Mouse (Mus musculus) liver, embryonic 13.5 days (tissue): ENCODE measurements around the gene Rgcc. TPM values are rescaled to one million over a fixed set of nuclear protein-coding genes. Genes with fewer than 3 reads are reported as not detected.

Experiments
- ATAC-seq: fragments of 200-750 bp; cut with Nextera tagmentation; 2 replicates; pipeline ENCODE4 v1.8.0; 2017; ENCODE audit warnings: low read depth, mild to moderate bottlenecking, moderate number of reproducible peaks, moderate library complexity
- DNase-seq: peaks from one replicate; pipeline ENCODE4 v3.0.0; 2022
- H3K27ac ChIP-seq: fragments of 300-500 bp; sonication (generic); 2 replicates; pipeline ENCODE4 v1.5.1; 2015; ENCODE audit warnings: moderate library complexity, mild to moderate bottlenecking, inconsistent platforms
- H3K27me3 ChIP-seq: fragments of 300-500 bp; sonication (generic); 2 replicates; pipeline ENCODE4 v1.6.1; 2015; ENCODE audit warnings: mild to moderate bottlenecking, inconsistent platforms
- H3K36me3 ChIP-seq: fragments of 300-500 bp; sonication (generic); 2 replicates; pipeline ENCODE4 v1.6.1; 2015; ENCODE audit warnings: mild to moderate bottlenecking, inconsistent platforms
- H3K4me1 ChIP-seq: fragments of 300-500 bp; sonication (generic); replicated peaks from 2 replicates; pipeline ENCODE4 v1.6.1; 2015; ENCODE audit warnings: inconsistent platforms
- H3K4me2 ChIP-seq: fragments of 300-500 bp; sonication (generic); 2 replicates; pipeline ENCODE4 v1.6.1; 2015; ENCODE audit warnings: inconsistent platforms, mild to moderate bottlenecking, moderate library complexity
- H3K4me3 ChIP-seq: fragments of 300-500 bp; sonication (generic); replicated peaks from 2 replicates; pipeline ENCODE4 v1.5.1; 2015; ENCODE audit warnings: mild to moderate bottlenecking, inconsistent platforms
- H3K9ac ChIP-seq: fragments of 300-500 bp; sonication (generic); 2 replicates; pipeline ENCODE4 v1.6.1; 2015; ENCODE audit warnings: mild to moderate bottlenecking, inconsistent platforms
- H3K9me3 ChIP-seq: fragments of 300-500 bp; sonication (generic); replicated peaks from 2 replicates; pipeline ENCODE4 v1.6.1; 2016; ENCODE audit warnings: inconsistent platforms
- WGBS: fragments of 180-500 bp; shearing (Covaris S2); methylation state at CpG from one replicate; pipeline ENCODE4 v1.1.7; 2015; ENCODE audit not compliant: insufficient replicate concordance; 5-methylcytosine and 5-hydroxymethylcytosine counted together
- polyA plus RNA-seq: library from polyadenylated mRNA; unstranded; fragments of >200 nt; fragmentation: Nextera tagmentation; extraction: Ambion mirVana; gene quantifications from 2 replicates; pipeline ENCODE4 v1.2.1, GENCODE M21; 2015

The Rgcc gene
- polyA plus RNA-seq, 1 experiment from 2014 or later = 322 TPM

DNA sequence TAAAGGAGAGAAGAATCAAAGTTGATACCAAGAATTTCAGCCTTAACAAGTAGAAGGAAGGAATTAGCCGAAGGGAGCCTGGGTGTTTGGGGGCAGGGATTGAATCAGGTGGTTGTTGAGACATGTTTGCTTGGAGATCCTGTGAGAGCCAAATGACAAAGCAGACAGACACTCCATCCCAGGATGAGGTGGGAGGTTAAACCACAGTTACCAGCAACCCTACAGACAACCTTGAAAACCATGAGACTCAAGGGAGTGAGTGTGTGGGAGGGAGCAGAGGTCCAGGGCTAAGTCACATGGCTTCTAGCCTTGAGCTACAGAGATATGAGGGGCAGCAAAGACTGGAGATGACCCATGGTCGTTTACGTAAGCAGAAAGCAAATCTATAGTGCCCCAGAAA is 38.1 kb downstream of the Rgcc start:
- Histone ChIP-seq H3K9me3 (no peaks in the 10 kb centered on the region), H3K4me3 (no peak overlapping the region), H3K27ac (no peak overlapping the region), H3K27me3 (0 out of 2 replicates have a peak, but pooled peaks cover 3% of the 10 kb centered on the region), H3K36me3 (no peaks in the 10 kb centered on the region), H3K4me2 (no peak overlapping the region), H3K9ac (no peak overlapping the region), H3K4me1 (no peaks in the 10 kb centered on the region)
- ATAC-seq (no peak), DNase-seq (no peak)
- 63% methylated on average over 3 of the region's 3 CpGs for WGBS

DNA sequence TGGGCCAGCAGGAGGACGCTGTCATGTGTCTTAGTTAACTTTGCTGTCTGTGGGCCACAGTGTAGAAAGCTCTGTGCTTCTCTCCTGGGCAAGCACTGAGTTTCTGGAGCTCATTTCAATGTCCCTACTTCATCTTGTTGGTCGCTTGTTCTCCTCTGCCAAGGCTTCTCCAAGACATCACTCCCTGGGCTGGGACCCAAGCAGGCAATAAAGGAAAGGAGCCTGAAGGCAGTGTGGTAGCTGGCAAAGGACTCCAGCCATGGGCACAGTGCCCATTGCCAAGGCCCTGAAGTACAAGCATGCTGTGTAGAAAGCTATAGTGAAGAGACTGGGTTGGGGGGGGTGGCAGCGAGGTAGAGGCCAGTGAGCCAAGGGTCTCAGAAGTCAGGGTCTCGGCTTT is 38.8 kb downstream of the Rgcc start:
- Histone ChIP-seq H3K4me2 (no peak overlapping the region), H3K4me1 (no peaks in the 10 kb centered on the region), H3K27ac (no peak overlapping the region), H3K9ac (no peak overlapping the region), H3K27me3 (0 out of 2 replicates have a peak, but pooled peaks cover 3% of the 10 kb centered on the region), H3K4me3 (no peak overlapping the region), H3K36me3 (no peaks in the 10 kb centered on the region), H3K9me3 (no peaks in the 10 kb centered on the region)
- 71% methylated on average over 4 of the region's 4 CpGs for WGBS
- no peak for DNase-seq
- ATAC-seq = no peak

DNA sequence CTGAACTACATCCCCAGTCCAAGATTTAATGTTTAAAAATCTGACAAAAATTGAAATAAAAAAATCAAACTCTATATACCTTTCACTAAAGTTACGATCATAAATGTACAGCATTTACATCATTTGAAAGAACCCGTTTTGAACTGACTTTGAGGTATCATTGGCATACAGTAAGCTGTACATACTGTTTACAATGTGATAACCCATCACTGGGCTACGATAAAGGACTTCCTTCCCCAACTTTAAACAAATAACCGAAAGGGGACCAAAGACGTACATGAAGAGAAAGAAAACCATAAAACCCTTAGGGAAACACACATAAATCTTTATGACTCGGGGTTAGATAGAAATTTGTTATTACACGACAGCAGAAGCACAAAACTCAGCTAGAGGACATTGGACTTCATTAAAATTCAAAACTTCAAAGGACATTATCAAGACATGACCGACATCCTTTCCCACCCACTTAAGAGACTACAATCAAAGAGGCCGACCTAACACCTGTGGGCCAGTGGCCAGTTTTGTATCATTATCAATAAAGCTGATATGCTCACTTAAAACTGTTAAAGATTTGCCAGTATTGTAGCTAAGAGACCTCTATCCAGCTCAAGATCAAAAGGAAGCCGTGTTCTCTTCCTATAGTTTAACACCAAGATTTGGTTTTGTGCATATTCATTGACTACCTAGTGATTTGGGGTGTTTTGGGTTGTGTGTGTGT is 42.2 kb downstream of the Rgcc start:
- 0 out of 2 replicates have a peak, but pooled peaks cover 3% of the 10 kb centered on the region for H3K27me3 ChIP-seq
- H3K4me2 ChIP-seq = no peak overlapping the region
- no peaks in the 10 kb centered on the region for H3K4me1 ChIP-seq
- WGBS = 59% methylated on average over 10 of the region's 10 CpGs
- no peaks in the 10 kb centered on the region for H3K9me3 ChIP-seq
- H3K36me3 ChIP-seq = no peaks in the 10 kb centered on the region
- H3K9ac ChIP-seq = no peak overlapping the region
- ATAC-seq = no peak
- no peak for DNase-seq
- H3K4me3 ChIP-seq = no peak overlapping the region
- H3K27ac ChIP-seq = no peak overlapping the region

DNA sequence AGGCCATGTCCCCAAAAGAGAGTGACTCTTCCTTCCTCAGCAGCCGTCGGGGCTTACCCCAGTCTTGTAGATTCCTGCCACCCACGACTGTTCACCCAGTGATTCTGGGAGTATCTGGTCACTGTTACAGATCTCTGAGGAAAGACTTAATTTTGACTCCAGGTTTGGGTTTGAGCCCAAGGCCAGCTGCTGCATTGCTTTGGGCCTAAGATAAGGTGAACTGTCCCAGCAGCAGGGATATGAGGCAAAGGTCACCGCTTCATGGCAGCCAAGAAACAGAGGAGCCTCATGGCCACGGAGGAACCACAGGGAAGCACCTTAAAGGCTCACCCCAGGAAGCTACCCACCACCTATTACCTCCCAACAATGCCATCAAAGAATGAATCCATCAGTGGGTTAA is 44.8 kb downstream of the Rgcc start:
- Histone ChIP-seq H3K4me1 (no peaks in the 10 kb centered on the region), H3K4me3 (no peak overlapping the region), H3K27ac (no peak overlapping the region), H3K36me3 (no peaks in the 10 kb centered on the region), H3K4me2 (no peak overlapping the region), H3K9ac (no peak overlapping the region), H3K27me3 (no peaks in the 10 kb centered on the region), H3K9me3 (no peaks in the 10 kb centered on the region)
- WGBS = 69% methylated on average over 5 of the region's 5 CpGs
- DNase-seq (no peak), ATAC-seq (no peak)

DNA sequence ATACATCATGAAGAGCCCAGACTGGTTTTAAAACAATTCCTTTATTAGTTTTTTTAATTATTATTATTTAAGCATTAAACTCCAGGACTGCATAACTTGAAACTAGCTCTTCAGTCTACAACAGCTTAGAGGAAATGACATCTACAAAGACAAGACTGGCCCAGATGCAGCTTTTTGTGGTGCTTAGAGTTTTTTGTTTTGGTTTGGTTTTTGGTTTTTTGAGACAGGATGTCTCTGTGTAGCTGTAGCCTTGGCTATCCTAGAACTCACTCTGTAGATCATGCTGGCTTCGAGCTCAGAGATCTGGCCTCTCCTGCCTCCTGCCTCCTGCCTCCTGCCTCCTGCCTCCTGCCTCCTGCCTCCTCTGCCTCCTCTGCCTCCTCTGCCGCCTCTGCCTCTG is 45.7 kb downstream of the Rgcc start:
- H3K27me3 ChIP-seq = no peaks in the 10 kb centered on the region
- ATAC-seq (no peak), DNase-seq (no peak)
- H3K4me1 ChIP-seq = no peaks in the 10 kb centered on the region
- WGBS = 54% methylated on average over 2 of the region's 2 CpGs
- H3K36me3 ChIP-seq = no peaks in the 10 kb centered on the region
- no peak overlapping the region for H3K4me2 ChIP-seq
- no peaks in the 10 kb centered on the region for H3K9me3 ChIP-seq
- H3K4me3 ChIP-seq = no peak overlapping the region
- H3K9ac ChIP-seq = no peak overlapping the region
- no peak overlapping the region for H3K27ac ChIP-seq

DNA sequence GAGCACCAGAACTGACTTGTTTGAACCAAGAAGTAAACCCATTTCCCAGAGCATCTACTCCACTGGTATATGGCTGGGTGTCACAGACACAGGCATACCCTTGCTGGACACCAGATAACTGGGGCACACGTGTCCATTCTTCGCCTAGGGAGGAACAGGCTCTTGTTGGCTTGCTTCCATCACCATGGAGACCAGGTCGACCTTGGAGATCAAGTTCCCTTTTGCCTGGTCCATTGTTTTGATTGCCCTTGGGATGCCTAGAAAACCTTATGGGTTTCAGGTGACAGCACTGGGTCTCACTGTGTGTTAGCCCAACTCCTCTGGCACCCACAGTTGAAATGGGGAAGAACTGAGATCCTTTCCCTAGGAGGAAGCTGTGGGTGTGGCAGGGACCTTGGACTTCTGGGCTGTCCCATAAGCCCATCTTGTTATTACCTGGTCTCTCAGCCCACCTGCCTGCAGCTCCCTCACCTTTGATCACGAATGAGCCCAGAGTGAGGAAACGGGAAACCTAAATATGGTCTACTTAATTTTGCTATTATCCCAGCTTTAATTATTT is 49.6 kb downstream of the Rgcc start:
- WGBS = 52% methylated on average over 5 of the region's 5 CpGs
- Histone ChIP-seq H3K27me3 (no peaks in the 10 kb centered on the region), H3K4me2 (no peak overlapping the region), H3K4me3 (no peak overlapping the region), H3K36me3 (no peaks in the 10 kb centered on the region), H3K4me1 (no peaks in the 10 kb centered on the region), H3K9me3 (no peaks in the 10 kb centered on the region), H3K27ac (no peak overlapping the region), H3K9ac (no peak overlapping the region)
- ATAC-seq (no peak), DNase-seq (no peak)

DNA sequence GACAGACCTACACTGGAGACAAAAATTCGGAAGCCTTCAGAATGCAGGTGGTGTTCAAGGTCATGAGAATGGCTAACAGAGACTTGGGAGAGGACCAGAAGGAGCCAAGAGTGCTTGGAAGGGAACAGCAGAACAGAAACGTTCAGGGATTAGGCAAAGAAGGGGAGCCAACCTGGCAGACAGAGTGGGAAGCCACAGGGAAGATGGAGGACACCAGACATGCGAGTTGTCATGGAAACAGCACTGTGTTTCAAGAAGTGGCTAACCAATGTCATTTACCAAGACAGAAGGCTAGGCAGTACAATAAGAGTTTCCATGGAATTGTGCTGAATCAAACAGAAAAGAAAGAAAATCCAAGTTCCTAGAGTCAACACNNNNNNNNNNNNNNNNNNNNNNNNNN is 56.9 kb downstream of the Rgcc start:
- Histone ChIP-seq H3K4me2 (no peak overlapping the region), H3K27ac (no peak overlapping the region), H3K9ac (no peak overlapping the region), H3K4me3 (no peak overlapping the region), H3K4me1 (no peaks in the 10 kb centered on the region), H3K27me3 (no peaks in the 10 kb centered on the region), H3K36me3 (no peaks in the 10 kb centered on the region), H3K9me3 (no peaks in the 10 kb centered on the region)
- WGBS = 54% methylated on average over 3 of the region's 3 CpGs
- no peak for ATAC-seq
- no peak for DNase-seq

DNA sequence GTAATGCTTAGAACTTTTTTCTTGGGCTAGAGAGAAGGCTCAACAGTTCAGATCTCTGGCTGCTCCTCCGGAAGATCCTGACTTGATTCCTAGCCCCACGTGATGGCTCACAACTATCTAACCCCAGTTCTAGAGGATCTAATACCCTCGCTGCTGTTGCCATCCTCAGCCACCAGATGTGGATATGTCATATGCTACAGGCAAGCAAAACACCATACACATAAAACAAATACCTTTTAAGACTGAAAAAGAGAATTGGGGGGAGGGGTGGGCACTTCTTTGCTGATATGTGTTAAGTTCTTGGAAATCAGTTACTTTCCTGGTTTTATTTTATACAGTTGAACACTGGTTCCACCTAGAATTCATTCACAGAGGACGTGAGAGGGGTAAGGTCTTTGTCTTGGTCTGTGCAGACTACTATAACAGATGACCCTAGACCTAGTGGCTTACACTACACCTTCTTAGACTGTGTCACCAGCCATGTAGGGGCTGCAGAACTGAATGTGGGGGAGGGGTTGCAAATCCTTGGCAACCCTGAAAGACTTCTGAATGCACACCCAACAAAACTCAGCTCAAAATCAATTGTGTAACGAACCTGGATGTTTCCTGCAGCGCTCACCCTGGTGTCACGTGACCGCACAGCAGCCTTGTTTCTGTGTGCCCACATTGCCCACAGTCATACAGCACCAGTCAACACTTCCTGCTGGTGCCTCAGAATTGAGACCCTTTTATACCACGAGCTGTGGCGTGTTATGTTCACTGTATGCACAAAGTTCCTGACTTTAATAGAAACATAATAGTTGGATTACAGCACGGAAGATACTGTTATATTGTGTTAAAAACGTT is 58.2 kb downstream of the Rgcc start:
- no peak for DNase-seq
- no peaks in the 10 kb centered on the region for H3K9me3 ChIP-seq
- no peaks in the 10 kb centered on the region for H3K36me3 ChIP-seq
- no peaks in the 10 kb centered on the region for H3K27me3 ChIP-seq
- WGBS = 41% methylated on average over 12 of the region's 12 CpGs
- H3K9ac ChIP-seq = no peak overlapping the region
- H3K4me3 ChIP-seq = no peak overlapping the region
- no peak for ATAC-seq
- no peaks in the 10 kb centered on the region for H3K4me1 ChIP-seq
- H3K4me2 ChIP-seq = no peak overlapping the region
- H3K27ac ChIP-seq = no peak overlapping the region

DNA sequence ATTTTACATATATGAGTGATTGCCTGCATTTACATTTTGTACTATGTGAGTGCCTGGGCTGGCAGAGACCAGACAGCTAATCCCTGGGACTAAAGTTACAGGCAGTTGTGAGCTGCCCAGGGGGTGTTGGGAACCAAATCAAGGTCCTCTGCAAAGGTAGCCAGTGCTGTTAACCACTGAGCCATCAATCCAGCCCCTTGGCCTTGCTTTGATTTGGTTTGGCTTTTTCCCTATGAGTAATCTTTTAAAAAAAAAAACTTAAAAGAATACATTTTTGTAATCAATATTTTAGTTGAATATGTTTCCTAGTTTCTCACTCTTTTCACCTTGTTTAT is 59.1 kb downstream of the Rgcc start:
- Histone ChIP-seq H3K4me1 (no peaks in the 10 kb centered on the region), H3K9ac (no peak overlapping the region), H3K36me3 (no peaks in the 10 kb centered on the region), H3K9me3 (no peaks in the 10 kb centered on the region), H3K4me2 (no peak overlapping the region), H3K27me3 (no peaks in the 10 kb centered on the region), H3K27ac (no peak overlapping the region), H3K4me3 (no peak overlapping the region)
- ATAC-seq = no peak
- DNase-seq = no peak

DNA sequence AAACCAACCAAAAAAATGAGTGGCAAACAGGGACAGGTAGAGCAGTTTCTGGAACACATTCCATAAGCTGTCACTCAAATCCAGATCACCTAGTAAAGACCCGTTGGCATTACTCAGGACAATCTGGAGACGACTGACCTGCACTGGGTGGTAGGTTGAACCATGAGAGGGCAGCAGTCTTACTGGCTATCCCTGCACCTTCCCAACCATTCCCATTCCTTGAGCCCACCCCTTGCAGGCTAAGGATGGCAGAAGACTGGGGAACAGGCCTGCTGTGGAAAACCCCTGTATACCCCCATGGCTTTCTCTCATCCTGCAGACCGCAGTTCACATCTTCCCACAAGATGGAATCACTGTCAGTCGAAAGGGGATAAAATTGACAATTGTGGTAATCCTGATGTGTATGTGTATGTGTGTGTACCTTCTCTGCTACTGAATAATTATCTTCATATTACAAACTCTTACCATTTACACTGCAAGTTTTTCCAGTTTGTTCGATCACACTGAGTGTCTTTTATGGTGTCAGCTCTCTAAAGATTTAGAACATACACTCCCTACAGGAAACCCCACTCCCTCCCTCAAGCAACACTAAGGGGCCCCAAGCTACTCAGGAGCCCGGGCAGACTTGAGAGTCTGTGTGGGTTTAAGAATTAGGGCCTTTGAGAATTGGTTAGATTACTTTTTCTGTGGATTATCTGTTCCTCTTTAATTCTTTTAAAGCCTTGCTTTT is 59.6 kb downstream of the Rgcc start:
- Histone ChIP-seq H3K36me3 (no peaks in the 10 kb centered on the region), H3K4me2 (no peak overlapping the region), H3K4me1 (no peaks in the 10 kb centered on the region), H3K9ac (no peak overlapping the region), H3K9me3 (no peaks in the 10 kb centered on the region), H3K4me3 (no peak overlapping the region), H3K27ac (no peak overlapping the region), H3K27me3 (no peaks in the 10 kb centered on the region)
- ATAC-seq = no peak
- no peak for DNase-seq
- WGBS = 55% methylated on average over 6 of the region's 6 CpGs

DNA sequence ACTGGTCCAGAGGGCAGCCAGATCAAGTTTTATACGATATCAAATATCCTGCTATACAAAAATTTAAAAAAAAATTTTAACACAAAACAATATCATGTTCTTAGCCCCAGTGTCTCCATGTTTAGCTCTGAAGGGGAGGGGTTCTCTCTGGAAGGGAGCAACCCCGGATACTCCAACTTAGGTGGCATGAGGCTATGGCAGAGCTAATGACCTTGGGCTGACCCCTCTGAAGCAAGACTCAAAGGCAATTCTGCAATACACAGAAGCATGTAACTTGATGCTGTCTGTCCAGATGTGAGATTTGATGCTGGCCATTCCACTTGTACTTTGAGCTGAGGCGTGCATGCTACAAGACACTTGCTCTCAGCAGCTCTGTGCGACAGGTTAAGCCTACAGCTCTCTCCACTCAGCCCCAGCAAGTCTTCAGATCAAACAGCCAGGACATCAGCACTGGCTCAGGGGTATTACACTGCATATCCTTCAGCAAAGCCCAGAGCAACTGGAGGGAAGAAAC is 60.3 kb downstream of the Rgcc start:
- Histone ChIP-seq H3K36me3 (no peaks in the 10 kb centered on the region), H3K4me2 (no peak overlapping the region), H3K9ac (no peak overlapping the region), H3K4me3 (no peak overlapping the region), H3K9me3 (no peaks in the 10 kb centered on the region), H3K27ac (no peak overlapping the region), H3K4me1 (no peaks in the 10 kb centered on the region), H3K27me3 (no peaks in the 10 kb centered on the region)
- WGBS = 65% methylated on average over 4 of the region's 4 CpGs
- DNase-seq = no peak
- ATAC-seq = no peak
